Mouse (Mus musculus) neural tube, postnatal 0 days (tissue): ENCODE data around the gene Gm17374. TPM values are rescaled to one million over a fixed set of nuclear protein-coding genes. Genes with fewer than 3 reads are reported as not detected.

Experiments
- polyA plus RNA-seq: library from polyadenylated mRNA; unstranded; fragments of >200 nt; fragmentation: Nextera tagmentation; extraction: Ambion mirVana; gene quantifications from 2 replicates; pipeline ENCODE4 v1.2.1, GENCODE M21; 2015

Gm17374 gene
- polyA plus RNA-seq = not detected in 2 replicates

DNA sequence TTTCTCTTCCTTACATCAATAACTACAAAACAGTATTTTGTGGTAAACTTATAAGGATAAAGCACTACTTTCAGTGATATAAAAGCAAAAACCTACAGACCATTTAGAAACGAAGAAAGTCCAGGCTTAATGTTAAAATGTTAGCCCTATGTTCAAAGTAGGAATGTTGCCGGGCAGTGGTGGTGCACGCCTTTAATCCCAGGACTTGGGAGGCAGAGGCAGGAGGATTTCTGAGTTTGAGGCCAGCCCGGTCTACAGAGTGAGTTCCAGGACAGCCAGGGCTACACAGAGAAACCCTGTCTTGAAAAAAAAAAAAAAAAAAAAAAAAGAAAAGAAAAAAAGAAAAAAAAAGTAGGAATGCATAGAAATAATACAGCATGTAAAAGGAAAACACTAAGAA is at the start of gene Gm17374:
Gene Gm17374, plus strand, starts transcription at position 301 of the 400 bp plus-strand sequence.

DNA sequence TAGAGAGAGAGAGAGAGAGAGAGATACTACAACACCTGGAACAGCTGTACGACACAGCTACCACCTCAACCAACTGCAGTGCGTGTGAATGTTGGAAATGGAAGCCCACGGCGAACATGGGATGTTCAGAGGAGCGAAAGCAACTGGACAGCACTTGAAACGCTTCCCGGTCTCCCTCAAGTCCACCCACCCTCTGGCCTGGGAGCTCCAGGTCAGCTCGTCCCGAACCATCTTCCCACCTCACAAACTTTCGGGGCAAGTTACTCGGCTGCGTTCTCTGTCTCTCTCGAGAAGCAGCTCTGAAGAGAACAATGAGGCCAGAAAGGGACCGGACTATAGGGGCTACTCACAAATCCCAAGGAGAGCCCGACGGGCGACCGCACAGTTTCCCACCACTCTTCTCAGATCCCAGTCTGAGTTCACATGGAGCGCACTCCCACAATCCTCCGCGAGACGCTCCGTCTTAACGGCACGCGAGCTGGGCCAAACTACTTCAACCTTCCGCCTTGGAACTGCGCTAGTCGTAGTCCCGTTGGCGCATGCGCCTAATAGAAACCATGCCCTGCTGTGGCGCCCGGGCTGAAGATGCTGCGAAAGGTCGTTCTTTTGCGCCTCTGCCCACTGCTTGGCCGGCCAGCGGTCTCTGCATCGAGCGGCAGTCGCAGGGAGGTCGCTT is 18.4 kb downstream of the Gm17374 start, which contains the start of the genes Esf1 and Ndufaf5:
Gene Esf1, minus strand, starts transcription at position 438 of the 676 bp plus-strand sequence.
Gene Ndufaf5, plus strand, starts transcription at position 523 of the 676 bp plus-strand sequence.

Other genes with a start within 250 kb of the Gm17374 start
- gene Tasp1, start 85.2 kb upstream of the Gm17374 start, polyA plus RNA-seq = 21.8 and 24.7 TPM in 2 replicates
- gene Esf1, start 18.5 kb downstream of the Gm17374 start, polyA plus RNA-seq = 14.8 and 16.0 TPM in 2 replicates
- gene Ndufaf5, start 18.6 kb downstream of the Gm17374 start, polyA plus RNA-seq = 68.9 and 75.8 TPM in 2 replicates
- not detected in 2 replicates for gene Sel1l2, start 237.7 kb downstream of the Gm17374 start, polyA plus RNA-seq
- gene Macrod2, start 243.3 kb downstream of the Gm17374 start, polyA plus RNA-seq = 52.8 and 54.7 TPM in 2 replicates